Mouse (Mus musculus): ENCODE measurements around the gene Fam122b.

Fam122b gene

GRCm38 (mm10) chrX:53196392-53196791, 73.2 kb downstream of the Fam122b start:
- DNase-seq: no peak

Data from cerebellum, adult 8-10 months (tissue).